ENCODE assay signal across 9 mouse cellular contexts in the genomic region with DNA sequence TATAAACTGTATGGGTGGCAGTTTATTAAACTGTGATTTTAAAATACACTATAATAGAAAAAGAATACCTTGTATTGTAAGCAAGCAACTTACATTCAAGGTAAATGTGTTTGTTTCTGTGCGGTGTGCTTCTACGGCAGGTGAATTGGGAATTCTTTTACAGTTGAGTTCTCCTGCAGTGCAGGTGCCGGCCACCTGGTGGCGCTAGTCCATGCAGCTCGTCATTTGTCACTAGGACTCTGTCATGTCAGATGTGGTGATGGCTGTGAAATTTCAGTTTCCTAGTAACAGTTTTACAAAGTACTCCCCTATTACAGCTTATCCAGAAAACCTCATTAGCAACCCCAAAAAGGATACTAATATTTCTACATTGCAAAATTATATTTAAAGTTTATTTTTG. TPM values are rescaled to one million over a fixed set of nuclear protein-coding genes. Genes with fewer than 3 reads are reported as not detected.
A peak's percentile ranks its signal among the peaks of the same experiment; 100 is the strongest.
DNase-seq lines count a peak whose midpoint lies in the region; ATAC-seq and TF ChIP-seq lines count a peak whose summit lies in the region.
"Had no signal": no experiment of that assay in that cellular context is flagged by ENCODE, and none has a peak within 500 bp of the region (broad histone marks: within the 10 kb centered on the region; RNA-seq: fewer than 3 reads in every experiment).

No protein-coding gene starts in this region.

- H3K4me1 ChIP-seq in forebrain, embryonic 10.5 days, result no peaks in the 10 kb centered on the region
- H3K4me1 ChIP-seq in forebrain, embryonic 12.5 days, result no peaks in the 10 kb centered on the region
- H3K4me1 ChIP-seq in lung, postnatal 0 days (ENCODE audit: insufficient read depth, low read depth, low read length), result no peaks in the 10 kb centered on the region
- H3K4me1 ChIP-seq: neural tube, embryonic 13.5 days had no signal

- H3K4me3 ChIP-seq in forebrain, embryonic 10.5 days, result no peak overlapping the region
- no peak overlapping the region for H3K4me3 ChIP-seq in forebrain, embryonic 12.5 days (replicated peaks)
- H3K4me3 ChIP-seq in lung, postnatal 0 days (ENCODE audit: low read depth, low read length), result no peak overlapping the region
- H3K4me3 ChIP-seq: neural tube, embryonic 13.5 days had no signal

- peak; percentile 56 for DNase-seq in forebrain, embryonic 10.5 days (ENCODE audit: extremely low spot score, low spot score)
- peak; percentile 36 for DNase-seq in ovary, postnatal 36 days (ENCODE audit: low spot score)
- DNase-seq in ovary, postnatal 10 days (ENCODE audit: low spot score), result no peak
- peak; percentile 58 for DNase-seq in cerebellum, adult 9-10 months
- DNase-seq in heart, postnatal 36 days, result peak; percentile 44 to 74
- peak; percentile 54 for DNase-seq in lung, postnatal 0 days (ENCODE audit: low spot score)
- DNase-seq in spleen, adult 18-20 months, result peak; percentile 24 to 65

- peak; percentile 91 for TF ChIP-seq CTCF in lung, postnatal 0 days (IDR thresholded peaks at IDR 0.05)

- no peak overlapping the region for H3K9ac ChIP-seq in forebrain, embryonic 12.5 days
- no peak overlapping the region for H3K9ac ChIP-seq in lung, postnatal 0 days (replicated peaks; ENCODE audit: low read depth)
- H3K9ac ChIP-seq: neural tube, embryonic 13.5 days had no signal

- H3K4me2 ChIP-seq in forebrain, embryonic 12.5 days, result no peak overlapping the region
- H3K4me2 ChIP-seq in lung, postnatal 0 days (replicated peaks; ENCODE audit: low read depth, low read length), result no peak overlapping the region
- H3K4me2 ChIP-seq: neural tube, embryonic 13.5 days had no signal

- no peak overlapping the region for H3K27ac ChIP-seq in forebrain, embryonic 10.5 days
- H3K27ac ChIP-seq in forebrain, embryonic 12.5 days, result no peak overlapping the region
- no peak overlapping the region for H3K27ac ChIP-seq in lung, postnatal 0 days (ENCODE audit: low read length)
- H3K27ac ChIP-seq: neural tube, embryonic 13.5 days had no signal

- no peaks in the 10 kb centered on the region for H3K27me3 ChIP-seq in forebrain, embryonic 10.5 days (ENCODE audit: poor library complexity, severe bottlenecking)
- no peaks in the 10 kb centered on the region for H3K27me3 ChIP-seq in forebrain, embryonic 12.5 days
- H3K27me3 ChIP-seq in lung, postnatal 0 days (replicated peaks; ENCODE audit: insufficient read depth, low read length), result no peaks in the 10 kb centered on the region
- H3K27me3 ChIP-seq: neural tube, embryonic 13.5 days had no signal

- WGBS in forebrain, embryonic 10.5 days, result 27% methylated on average over 5 of the region's 5 CpGs
- WGBS in forebrain, embryonic 12.5 days, result 20% methylated on average over 5 of the region's 5 CpGs
- 29% methylated on average over 5 of the region's 5 CpGs for WGBS in lung, postnatal 0 days

- ATAC-seq in forebrain, embryonic 12.5 days (ENCODE audit: low FRiP score), result no peak
- no peak; the same call in 1 of the 2 replicates for ATAC-seq in lung, postnatal 0 days

- no peak for TF ChIP-seq EP300 in lung, postnatal 0 days (IDR thresholded peaks at IDR 0.05)

- intact Hi-C loops in heart, postnatal 36 days (cut with DNase I), result no loop called here

- peaks cover 81% of the 10 kb centered on the region for H3K36me3 ChIP-seq in forebrain, embryonic 10.5 days (replicated peaks)
- peaks cover 61% of the 10 kb centered on the region for H3K36me3 ChIP-seq in forebrain, embryonic 12.5 days (replicated peaks)
- H3K36me3 ChIP-seq in lung, postnatal 0 days (ENCODE audit: insufficient read depth, low read length), result peaks cover 31% of the 10 kb centered on the region

- H3K9me3 ChIP-seq in forebrain, embryonic 10.5 days, result no peaks in the 10 kb centered on the region
- no peaks in the 10 kb centered on the region for H3K9me3 ChIP-seq in forebrain, embryonic 12.5 days
- H3K9me3 ChIP-seq in lung, postnatal 0 days (ENCODE audit: low read length), result no peaks in the 10 kb centered on the region
- H3K9me3 ChIP-seq: neural tube, embryonic 13.5 days had no signal

RNA-seq across cellular contexts. Expression of gene Gpr180, which starts 20.2 kb away (rescaled TPM):
- polyA plus RNA-seq in forebrain, embryonic 10.5 days (2016; fragmentation: Nextera tagmentation; extraction: Ambion mirVana), result 36.8 and 37.7 TPM in 2 replicates
- 29.9 and 31.9 TPM in 2 replicates for polyA plus RNA-seq in forebrain, embryonic 12.5 days (2016; fragmentation: Nextera tagmentation; extraction: Ambion mirVana)
- total RNA-seq in heart, postnatal 36 days (2021), result 10 to 100 TPM; 20.8 to 21.3 TPM
- polyA plus RNA-seq in lung, postnatal 0 days (2015; fragmentation: Nextera tagmentation; extraction: Ambion mirVana), result 48.8 and 50.9 TPM in 2 replicates

RNA-seq across cellular contexts. Expression of gene Tgds, which starts 24.6 kb away (rescaled TPM):
- polyA plus RNA-seq in forebrain, embryonic 10.5 days (2016; fragmentation: Nextera tagmentation; extraction: Ambion mirVana), result 28.4 and 30.6 TPM in 2 replicates
- polyA plus RNA-seq in forebrain, embryonic 12.5 days (2016; fragmentation: Nextera tagmentation; extraction: Ambion mirVana), result 24.7 and 26.9 TPM in 2 replicates
- 1 to 10 TPM; 9.2 to 9.6 TPM for total RNA-seq in heart, postnatal 36 days (2021)
- 26.6 and 28.0 TPM in 2 replicates for polyA plus RNA-seq in lung, postnatal 0 days (2015; fragmentation: Nextera tagmentation; extraction: Ambion mirVana)
